Mouse (Mus musculus) CD4-positive, CD25-positive, alpha-beta regulatory T cell (primary cell): Measurements from ENCODE around the gene Scrn3. TPM values are rescaled to one million over a fixed set of nuclear protein-coding genes. Genes with fewer than 3 reads are reported as not detected.

Experiments
- polyA plus RNA-seq: library from polyadenylated mRNA; unstranded; fragments of 100-300 nt; shearing (Covaris generic); gene quantifications from one replicate; pipeline ENCODE4 v1.2.1, GENCODE M21; 2017

Scrn3 gene
- polyA plus RNA-seq: 11.2 TPM

GRCm38 (mm10) chr2:73312152-73313116, at the start of gene Scrn3, which contains the start of gene Cir1:
Gene Scrn3, plus strand, starts transcription at chr2:73312601.
Gene Cir1, minus strand, starts transcription at chr2:73312701.

GRCm38 (mm10) chr2:73271459-73272161, 40.8 kb upstream of the Scrn3 start, which contains the start of gene Sp9:
Gene Sp9, plus strand, starts transcription at chr2:73271925.

GRCm38 (mm10) chr2:73386356-73387046, 74.1 kb downstream of the Scrn3 start, which contains the start of gene Gpr155:
Gene Gpr155, minus strand, starts transcription at chr2:73386572.

Other genes with a start within 250 kb of the Scrn3 start
- 63.0 TPM for gene Ola1, start 93.7 kb upstream of the Scrn3 start, polyA plus RNA-seq
- gene Sp9, start 40.7 kb upstream of the Scrn3 start, polyA plus RNA-seq: not detected
- 26.5 TPM for gene Cir1, start 100 bp downstream of the Scrn3 start, polyA plus RNA-seq
- 19.1 TPM for gene Gpr155, start 74.0 kb downstream of the Scrn3 start, polyA plus RNA-seq
- gene Wipf1, start 217.1 kb downstream of the Scrn3 start, polyA plus RNA-seq: 106 TPM